Mouse (Mus musculus) liver, embryonic 16.5 days (tissue): ENCODE results near the gene Erbb3. TPM values are rescaled to one million over a fixed set of nuclear protein-coding genes. Genes with fewer than 3 reads are reported as not detected.
"Not testable (repeated sequence)": the region's sequence is repeated elsewhere in the genome, so short reads cannot be mapped to it uniquely, and the experiment has no call there.

ENCODE experiments used
- ATAC-seq: fragments of 200-750 bp; cut with Nextera tagmentation; 2 replicates; pipeline ENCODE4 v1.8.0; 2017; ENCODE audit warnings: low read depth, mild to moderate bottlenecking, moderate number of reproducible peaks, moderate library complexity
- H3K27ac ChIP-seq: fragments of 300-500 bp; sonication (generic); 2 replicates; pipeline ENCODE4 v1.5.1; 2014; ENCODE audit warnings: mild to moderate bottlenecking, low read length
- H3K27me3 ChIP-seq: fragments of 300-500 bp; sonication (generic); 2 replicates; pipeline ENCODE4 v1.6.1; 2014; ENCODE audit warnings: low read depth, low read length, mixed read lengths; ENCODE audit not compliant: control insufficient read depth, insufficient read depth
- H3K36me3 ChIP-seq: fragments of 300-500 bp; sonication (generic); 2 replicates; pipeline ENCODE4 v1.6.1; 2014; ENCODE audit warnings: mild to moderate bottlenecking; ENCODE audit not compliant: control insufficient read depth, insufficient read depth
- H3K4me1 ChIP-seq: fragments of 300-500 bp; sonication (generic); 2 replicates; pipeline ENCODE4 v1.6.1; 2014; ENCODE audit warnings: low read depth, low read length, mixed read lengths; ENCODE audit not compliant: control insufficient read depth
- H3K4me2 ChIP-seq: fragments of 300-500 bp; sonication (generic); 2 replicates; pipeline ENCODE4 v1.6.1; 2014; ENCODE audit warnings: low read depth, low read length, mixed read lengths
- H3K4me3 ChIP-seq: fragments of 300-500 bp; sonication (generic); 2 replicates; pipeline ENCODE4 v1.5.1; 2014; ENCODE audit warnings: low read depth, mild to moderate bottlenecking, low read length
- H3K9ac ChIP-seq: fragments of 300-500 bp; sonication (generic); 2 replicates; pipeline ENCODE4 v1.6.1; 2014; ENCODE audit warnings: low read depth, low read length
- H3K9me3 ChIP-seq: fragments of 300-500 bp; sonication (generic); replicated peaks from 2 replicates; pipeline ENCODE4 v1.6.1; 2016; ENCODE audit warnings: low read length; ENCODE audit not compliant: control insufficient read depth
- WGBS: fragments of 180-500 bp; shearing (Covaris S2); extraction: QIAGEN DNeasy Blood & Tissue Kit; methylation state at CpG from one replicate; pipeline ENCODE4 v1.1.7; 2014; ENCODE audit not compliant: insufficient replicate concordance; 5-methylcytosine and 5-hydroxymethylcytosine counted together
- polyA plus RNA-seq: library from polyadenylated mRNA; unstranded; fragments of >200 nt; fragmentation: Nextera tagmentation; extraction: Ambion mirVana; gene quantifications from 2 replicates; pipeline ENCODE4 v1.2.1, GENCODE M21; 2015

Gene Erbb3
- 4.2 and 5.2 TPM in 2 replicates for polyA plus RNA-seq

- Histone ChIP-seq H3K9ac (peak within 1 kb of the TSS; percentile 50), H3K4me1 (peaks cover 16% of the 10 kb centered on the region), H3K27ac (peak within 1 kb of the TSS; percentile 67), H3K4me2 (peak within 1 kb of the TSS; percentile 73), H3K4me3 (peak within 1 kb of the TSS; percentile 60), H3K9me3 (no peaks in the 10 kb centered on the region), H3K36me3 (no peaks in the 10 kb centered on the region), H3K27me3 (peaks cover 58% of the 10 kb centered on the region)
- ATAC-seq: peak; percentile 64
- WGBS: under 1% methylated on average over 43 of the region's 43 CpGs
Observed at GRCm38 (mm10) chr10:128589464-128590192, at the start of gene Erbb3. Erbb3 (minus strand) TSS chr10:128589652.

GRCm38 (mm10) chr10:128637011-128637410 is 47.6 kb upstream of the Erbb3 start:
- Histone ChIP-seq H3K4me3 (no peak overlapping the region; the same call in 1 of the 2 replicates), H3K27me3 (peaks cover 2% of the 10 kb centered on the region; the same call in 1 of the 2 replicates), H3K36me3 (no peaks in the 10 kb centered on the region), H3K4me2 (peak overlapping the region; percentile 35), H3K4me1 (peaks cover 11% of the 10 kb centered on the region), H3K9ac (no peak overlapping the region), H3K27ac (no peak overlapping the region), H3K9me3 (no peaks in the 10 kb centered on the region)
- 6% methylated on average over 11 of the region's 11 CpGs for WGBS
- no peak for ATAC-seq

- Histone ChIP-seq H3K4me2 (peak overlapping the region; percentile 35), H3K27ac (no peak overlapping the region), H3K9me3 (no peaks in the 10 kb centered on the region), H3K4me1 (peaks cover 15% of the 10 kb centered on the region), H3K9ac (no peak overlapping the region), H3K4me3 (no peak overlapping the region), H3K27me3 (peaks cover 2% of the 10 kb centered on the region; the same call in 1 of the 2 replicates), H3K36me3 (no peaks in the 10 kb centered on the region)
- no peak for ATAC-seq
- WGBS: 25% methylated on average over 6 of the region's 6 CpGs
Observed at GRCm38 (mm10) chr10:128636561-128636960, 47.1 kb upstream of the Erbb3 start.

GRCm38 (mm10) chr10:128635697-128636096 is 46.2 kb upstream of the Erbb3 start:
- H3K27me3 ChIP-seq: peaks cover 2% of the 10 kb centered on the region; the same call in 1 of the 2 replicates
- ATAC-seq: peak; percentile 72
- no peak overlapping the region for H3K4me3 ChIP-seq
- no peak overlapping the region for H3K9ac ChIP-seq
- no peak overlapping the region for H3K4me2 ChIP-seq
- no peak overlapping the region; the same call in 1 of the 2 replicates for H3K27ac ChIP-seq
- no peaks in the 10 kb centered on the region for H3K9me3 ChIP-seq
- no peaks in the 10 kb centered on the region for H3K36me3 ChIP-seq
- H3K4me1 ChIP-seq: peaks cover 17% of the 10 kb centered on the region
- 67% methylated on average over 13 of the region's 13 CpGs for WGBS

- Histone ChIP-seq H3K4me2 (no peak overlapping the region), H3K27me3 (peaks cover 2% of the 10 kb centered on the region; the same call in 1 of the 2 replicates), H3K4me1 (peaks cover 40% of the 10 kb centered on the region), H3K36me3 (no peaks in the 10 kb centered on the region), H3K9me3 (no peaks in the 10 kb centered on the region), H3K27ac (no peak overlapping the region), H3K4me3 (no peak overlapping the region), H3K9ac (0 out of 2 replicates have a peak overlapping the region, but pooled peaks have one; percentile 14)
- ATAC-seq: no peak
- WGBS: 30% methylated on average over 6 of the region's 6 CpGs
Observed at GRCm38 (mm10) chr10:128631571-128631970, 42.1 kb upstream of the Erbb3 start.

GRCm38 (mm10) chr10:128630306-128630705 is 40.9 kb upstream of the Erbb3 start:
- not testable (repeated sequence) for H3K36me3 ChIP-seq, H3K27ac ChIP-seq, H3K9ac ChIP-seq, H3K4me3 ChIP-seq, H3K9me3 ChIP-seq, H3K27me3 ChIP-seq, ATAC-seq, H3K4me2 ChIP-seq
- 77% methylated on average over 5 of the region's 5 CpGs for WGBS
- H3K4me1 ChIP-seq: peaks cover 43% of the 10 kb centered on the region

- peaks cover 48% of the 10 kb centered on the region for H3K4me1 ChIP-seq
- no peak overlapping the region for H3K4me3 ChIP-seq
- peak; percentile 47 for ATAC-seq
- peaks cover 2% of the 10 kb centered on the region; the same call in 1 of the 2 replicates for H3K36me3 ChIP-seq
- H3K4me2 ChIP-seq: peak overlapping the region; percentile 45
- H3K9me3 ChIP-seq: no peaks in the 10 kb centered on the region
- no peak overlapping the region for H3K9ac ChIP-seq
- no peak overlapping the region for H3K27ac ChIP-seq
- 27% methylated on average over 2 of the region's 2 CpGs for WGBS
- H3K27me3 ChIP-seq: no peaks in the 10 kb centered on the region; the same call in 1 of the 2 replicates
Observed at GRCm38 (mm10) chr10:128629746-128630145, 40.3 kb upstream of the Erbb3 start.

GRCm38 (mm10) chr10:128627398-128628317 is 38.2 kb upstream of the Erbb3 start:
- Histone ChIP-seq H3K9me3 (no peaks in the 10 kb centered on the region), H3K27ac (no peak overlapping the region), H3K9ac (no peak overlapping the region), H3K4me3 (no peak overlapping the region), H3K36me3 (peaks cover 12% of the 10 kb centered on the region), H3K27me3 (no peaks in the 10 kb centered on the region; the same call in 1 of the 2 replicates), H3K4me2 (no peak overlapping the region), H3K4me1 (peaks cover 43% of the 10 kb centered on the region)
- ATAC-seq: peak; percentile 19; the same call in 1 of the 2 replicates
- 57% methylated on average over 10 of the region's 10 CpGs for WGBS
